Mouse (Mus musculus) hindbrain, embryonic 16.5 days (tissue): ENCODE measurements around the gene Plscr3. TPM values are rescaled to one million over a fixed set of nuclear protein-coding genes. Genes with fewer than 3 reads are reported as not detected.

Experiments
- ATAC-seq: fragments of 200-750 bp; cut with Nextera tagmentation; 2 replicates; pipeline ENCODE4 v1.8.0; 2017; ENCODE audit warnings: moderate TSS enrichment, moderate library complexity
- H3K27ac ChIP-seq: fragments of 300-500 bp; sonication (generic); 2 replicates; pipeline ENCODE4 v1.5.1; 2014; ENCODE audit warnings: low read depth, mild to moderate bottlenecking, control low read depth, low read length, moderate library complexity
- H3K27me3 ChIP-seq: fragments of 300-500 bp; sonication (generic); replicated peaks from 2 replicates; pipeline ENCODE4 v1.6.1; 2014; ENCODE audit warnings: low read length; ENCODE audit not compliant: control insufficient read depth, insufficient read depth
- H3K36me3 ChIP-seq: fragments of 300-500 bp; sonication (generic); 2 replicates; pipeline ENCODE4 v1.6.1; 2014; ENCODE audit warnings: mild to moderate bottlenecking, low read length, moderate library complexity, mixed read lengths; ENCODE audit not compliant: control insufficient read depth, insufficient read depth
- H3K4me1 ChIP-seq: fragments of 300-500 bp; sonication (generic); 2 replicates; pipeline ENCODE4 v1.6.1; 2014; ENCODE audit warnings: low read depth, low read length; ENCODE audit not compliant: control insufficient read depth, insufficient read depth
- H3K4me2 ChIP-seq: fragments of 300-500 bp; sonication (generic); 2 replicates; pipeline ENCODE4 v1.6.1; 2014; ENCODE audit warnings: mild to moderate bottlenecking, low read length, control low read depth, moderate library complexity
- H3K4me3 ChIP-seq: fragments of 300-500 bp; sonication (generic); 2 replicates; pipeline ENCODE4 v1.5.1; 2014; ENCODE audit warnings: mild to moderate bottlenecking, low read length, control low read depth, moderate library complexity
- H3K9ac ChIP-seq: fragments of 300-500 bp; sonication (generic); 2 replicates; pipeline ENCODE4 v1.6.1; 2014; ENCODE audit warnings: low read depth, mild to moderate bottlenecking, control low read depth, low read length, moderate library complexity
- H3K9me3 ChIP-seq: fragments of 300-500 bp; sonication (generic); 2 replicates; pipeline ENCODE4 v1.6.1; 2014; ENCODE audit warnings: mild to moderate bottlenecking, low read length, moderate library complexity; ENCODE audit not compliant: control insufficient read depth
- WGBS: fragments of 180-500 bp; shearing (Covaris S2); extraction: QIAGEN DNeasy Blood & Tissue Kit; methylation state at CpG from one replicate; pipeline ENCODE4 v1.1.7; 2014; 5-methylcytosine and 5-hydroxymethylcytosine counted together
- polyA plus RNA-seq: library from polyadenylated mRNA; unstranded; fragments of >200 nt; fragmentation: Nextera tagmentation; extraction: Ambion mirVana; gene quantifications from 2 replicates; pipeline ENCODE4 v1.2.1, GENCODE M21; 2015

Plscr3 gene
- polyA plus RNA-seq, 1 experiment from 2014 or later: 37.3 TPM

GRCm38 (mm10) chr11:69818871-69819270 is 27.3 kb upstream of the Plscr3 start:
- Histone ChIP-seq H3K4me2 (no peak overlapping the region), H3K27me3 (no peaks in the 10 kb centered on the region), H3K36me3 (no peaks in the 10 kb centered on the region), H3K9me3 (peaks cover 9% of the 10 kb centered on the region), H3K27ac (no peak overlapping the region), H3K4me3 (no peak overlapping the region), H3K9ac (no peak overlapping the region), H3K4me1 (no peaks in the 10 kb centered on the region)
- ATAC-seq: no peak
- WGBS: 92% methylated on average over 8 of the region's 8 CpGs

GRCm38 (mm10) chr11:69822080-69822479 is 24.1 kb upstream of the Plscr3 start, which contains the start of gene Spem1:
Spem1 (minus strand) TSS chr11:69822180.
- WGBS: 94% methylated on average over 3 of the region's 3 CpGs

GRCm38 (mm10) chr11:69823456-69823855 is 22.7 kb upstream of the Plscr3 start:
- Histone ChIP-seq H3K36me3 (peaks cover 36% of the 10 kb centered on the region), H3K4me1 (no peaks in the 10 kb centered on the region), H3K27me3 (no peaks in the 10 kb centered on the region), H3K9ac (no peak overlapping the region), H3K9me3 (no peaks in the 10 kb centered on the region), H3K27ac (no peak overlapping the region), H3K4me3 (no peak overlapping the region), H3K4me2 (no peak overlapping the region)
- ATAC-seq: no peak
- WGBS: 59% methylated on average over 2 of the region's 2 CpGs

More at GRCm38 (mm10) chr11:69822080-69822479, 24.1 kb upstream of the Plscr3 start, which contains the start of gene Spem1:
- ATAC-seq: no peak
- Histone ChIP-seq H3K27me3 (no peaks in the 10 kb centered on the region), H3K36me3 (peaks cover 24% of the 10 kb centered on the region), H3K4me1 (no peaks in the 10 kb centered on the region), H3K9me3 (peaks cover 6% of the 10 kb centered on the region), H3K27ac (no peak within 1 kb of the TSS), H3K4me2 (no peak within 1 kb of the TSS), H3K4me3 (no peak within 1 kb of the TSS), H3K9ac (no peak within 1 kb of the TSS)

GRCm38 (mm10) chr11:69828832-69829231 is 17.3 kb upstream of the Plscr3 start:
- Histone ChIP-seq H3K4me1 (peaks cover 8% of the 10 kb centered on the region), H3K9ac (no peak overlapping the region), H3K9me3 (no peaks in the 10 kb centered on the region), H3K4me2 (no peak overlapping the region), H3K27ac (no peak overlapping the region), H3K36me3 (peaks cover 46% of the 10 kb centered on the region), H3K4me3 (no peak overlapping the region), H3K27me3 (no peaks in the 10 kb centered on the region)
- 63% methylated on average over 5 of the region's 5 CpGs for WGBS
- ATAC-seq: no peak

GRCm38 (mm10) chr11:69833554-69833953 is 12.6 kb upstream of the Plscr3 start:
- 52% methylated on average over 7 of the region's 8 CpGs for WGBS
- Histone ChIP-seq H3K27me3 (no peaks in the 10 kb centered on the region), H3K27ac (no peak overlapping the region), H3K4me2 (peak overlapping the region; percentile 89), H3K36me3 (peaks cover 9% of the 10 kb centered on the region), H3K4me1 (peaks cover 30% of the 10 kb centered on the region), H3K9ac (peak overlapping the region; percentile 94), H3K4me3 (peak overlapping the region; percentile 87), H3K9me3 (no peaks in the 10 kb centered on the region)
- ATAC-seq: no peak

- H3K4me2 ChIP-seq: peak overlapping the region; percentile 89
- peak overlapping the region; percentile 45; the same call in 1 of the 2 replicates for H3K27ac ChIP-seq
- no peaks in the 10 kb centered on the region for H3K9me3 ChIP-seq
- ATAC-seq: no peak
- H3K36me3 ChIP-seq: peaks cover 9% of the 10 kb centered on the region
- peaks cover 33% of the 10 kb centered on the region for H3K4me1 ChIP-seq
- no peaks in the 10 kb centered on the region for H3K27me3 ChIP-seq
- H3K9ac ChIP-seq: peak overlapping the region; percentile 94
- 4% methylated on average over 47 of the region's 48 CpGs for WGBS
- H3K4me3 ChIP-seq: peak overlapping the region; percentile 87
Observed at GRCm38 (mm10) chr11:69834001-69834549, 12.1 kb upstream of the Plscr3 start.

GRCm38 (mm10) chr11:69835326-69835965 is 10.7 kb upstream of the Plscr3 start:
- 3% methylated on average over 9 of the region's 9 CpGs for WGBS
- Histone ChIP-seq H3K9me3 (no peaks in the 10 kb centered on the region), H3K9ac (peak overlapping the region; percentile 94), H3K27me3 (no peaks in the 10 kb centered on the region), H3K4me3 (peak overlapping the region; percentile 87), H3K4me2 (peak overlapping the region; percentile 89), H3K4me1 (peaks cover 34% of the 10 kb centered on the region), H3K27ac (peak overlapping the region; percentile 96), H3K36me3 (peaks cover 9% of the 10 kb centered on the region)
- ATAC-seq: no peak

GRCm38 (mm10) chr11:69835966-69836335 is 10.2 kb upstream of the Plscr3 start:
- peaks cover 34% of the 10 kb centered on the region for H3K4me1 ChIP-seq
- no peak for ATAC-seq

GRCm38 (mm10) chr11:69836703-69837576 is 9.2 kb upstream of the Plscr3 start:
- H3K4me1 ChIP-seq: peaks cover 34% of the 10 kb centered on the region

More at GRCm38 (mm10) chr11:69835966-69836335, 10.2 kb upstream of the Plscr3 start:
- no peaks in the 10 kb centered on the region for H3K27me3 ChIP-seq
- H3K4me3 ChIP-seq: peak overlapping the region; percentile 87
- H3K4me2 ChIP-seq: peak overlapping the region; percentile 89
- 3% methylated on average over 4 of the region's 4 CpGs for WGBS
- peak overlapping the region; percentile 94 for H3K9ac ChIP-seq
- no peaks in the 10 kb centered on the region for H3K9me3 ChIP-seq
- peak overlapping the region; percentile 96 for H3K27ac ChIP-seq
- peaks cover 9% of the 10 kb centered on the region for H3K36me3 ChIP-seq

More at GRCm38 (mm10) chr11:69836703-69837576, 9.2 kb upstream of the Plscr3 start:
- peak overlapping the region; percentile 96 for H3K27ac ChIP-seq
- no peaks in the 10 kb centered on the region for H3K9me3 ChIP-seq
- peak overlapping the region; percentile 89 for H3K4me2 ChIP-seq
- H3K9ac ChIP-seq: peak overlapping the region; percentile 94
- H3K4me3 ChIP-seq: peak overlapping the region; percentile 87
- H3K27me3 ChIP-seq: no peaks in the 10 kb centered on the region
- peaks cover 9% of the 10 kb centered on the region for H3K36me3 ChIP-seq
- no peak for ATAC-seq
- WGBS: under 1% methylated on average over 40 of the region's 52 CpGs
